Mouse (Mus musculus): ENCODE results near the gene Polr3f. TPM values are rescaled to one million over a fixed set of nuclear protein-coding genes. Genes with fewer than 3 reads are reported as not detected.
A peak's percentile ranks its signal among the peaks of the same experiment; 100 is the strongest.

Gene Polr3f
- polyA plus RNA-seq, 1 experiment, result 7.4 TPM

GRCm38 (mm10) chr2:144588723-144589122 lies 61.2 kb downstream of the Polr3f start:
- peak; percentile 44; the same call in 1 of the 2 replicates for TF ChIP-seq CTCF (IDR thresholded peaks at IDR 0.05; ENCODE audit: control insufficient read depth, insufficient read depth, insufficient replicate concordance, low read depth, low read length)
- no peak for TF ChIP-seq POLR2A (IDR thresholded peaks at IDR 0.05; ENCODE audit: control insufficient read depth, low read depth, low read length)
- peaks cover 3% of the 10 kb centered on the region for H3K36me3 ChIP-seq (ENCODE audit: control insufficient read depth, insufficient read depth, low read length)

More at GRCm38 (mm10) chr2:144588723-144589122, 61.2 kb downstream of the Polr3f start:
- H3K27ac ChIP-seq (ENCODE audit: control insufficient read depth, insufficient read depth, low read depth, low read length), result no peak overlapping the region
- H3K27me3 ChIP-seq (ENCODE audit: control insufficient read depth, insufficient read depth, low read length), result no peaks in the 10 kb centered on the region
- H3K4me1 ChIP-seq (ENCODE audit: control insufficient read depth, insufficient read depth, low read length), result no peaks in the 10 kb centered on the region
- no peak overlapping the region for H3K4me3 ChIP-seq (ENCODE audit: control insufficient read depth, low read depth, low read length)

Other genes with a start within 250 kb of the Polr3f start
- gene Ovol2, start 195.6 kb upstream of the Polr3f start, polyA plus RNA-seq (2012; rRNA removed), result 62.9 and 89.3 TPM in 2 replicates
- gene Kat14, start 158.7 kb upstream of the Polr3f start, polyA plus RNA-seq (2012; rRNA removed), result 6.9 and 7.2 TPM in 2 replicates
- not detected in 2 replicates for gene Pet117, start 158.7 kb upstream of the Polr3f start, polyA plus RNA-seq (2012; rRNA removed)
- gene Dzank1, start 304 bp upstream of the Polr3f start, polyA plus RNA-seq (2012; rRNA removed), result 5.1 and 6.2 TPM in 2 replicates
- gene Rbbp9, start 23.2 kb downstream of the Polr3f start, polyA plus RNA-seq (2012; rRNA removed), result 2.9 and 3.1 TPM in 2 replicates
- gene Sec23b, start 28.5 kb downstream of the Polr3f start, polyA plus RNA-seq (2012; rRNA removed), result 37.1 and 37.4 TPM in 2 replicates
- gene Smim26, start 66.3 kb downstream of the Polr3f start, polyA plus RNA-seq (2012; rRNA removed), result 2.3 and 2.7 TPM in 2 replicates
- 11.2 and 11.8 TPM in 2 replicates for gene Dtd1, start 72.2 kb downstream of the Polr3f start, polyA plus RNA-seq (2012; rRNA removed)

Data from testis, adult 2 months (tissue).